ENCODE assay signal across 14 mouse cellular contexts in the genomic region with DNA sequence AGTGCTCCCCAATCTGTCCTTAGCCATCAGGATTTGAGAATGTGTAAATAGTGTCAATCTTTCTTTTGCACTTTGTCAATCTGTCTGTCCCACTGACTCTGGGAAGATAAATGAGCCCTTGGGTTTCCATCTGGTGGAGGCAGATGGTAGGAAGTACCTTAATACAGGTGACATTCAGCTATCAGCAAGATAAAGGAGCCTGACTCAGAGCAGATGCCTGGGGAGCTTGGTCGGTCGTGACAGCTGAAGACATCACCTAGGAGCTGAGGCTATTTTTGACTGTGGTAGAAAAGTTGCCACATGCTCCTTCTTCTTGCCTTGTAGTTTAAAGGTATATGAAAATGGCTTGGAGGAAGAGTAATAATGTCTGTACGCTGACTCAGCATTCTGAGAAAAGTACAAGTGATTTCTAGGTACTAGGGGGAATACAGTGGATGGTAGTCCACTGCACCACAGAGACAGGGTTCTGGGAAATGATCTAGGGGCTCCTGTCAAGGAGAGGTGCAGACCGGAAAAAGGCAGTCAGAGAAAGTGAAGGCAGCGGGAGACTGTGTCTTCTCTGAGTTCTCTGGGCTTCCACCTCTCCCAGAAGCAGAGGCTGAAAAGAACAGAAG.
"Had no signal": no experiment of that assay in that cellular context is flagged by ENCODE, and none has a peak within 500 bp of the region (broad histone marks: within the 10 kb centered on the region; RNA-seq: fewer than 3 reads in every experiment).

No protein-coding gene starts in this region.

- DNase-seq: kidney, adult 18-20 months; kidney, postnatal 14 days; lung, embryonic 14.5 days; lung, postnatal 10 days; lung, postnatal 4 days; midbrain, embryonic 14.5 days; right cerebral cortex, postnatal 4 days; spleen, adult 18-20 months; thymus, adult 18-20 months; thymus, postnatal 25 days had no signal

- H3K4me3 ChIP-seq: limb, embryonic 15.5 days; liver, embryonic 15.5 days; megakaryocyte, embryonic 14.5 days; neural tube, embryonic 12.5 days had no signal

- H3K36me3 ChIP-seq: limb, embryonic 15.5 days; liver, embryonic 15.5 days; neural tube, embryonic 12.5 days had no signal

- H3K9me3 ChIP-seq: limb, embryonic 15.5 days; liver, embryonic 15.5 days; neural tube, embryonic 12.5 days had no signal

- H3K27me3 ChIP-seq: limb, embryonic 15.5 days; neural tube, embryonic 12.5 days had no signal

- H3K4me2 ChIP-seq: limb, embryonic 15.5 days; liver, embryonic 15.5 days; lung, embryonic 14.5 days; neural tube, embryonic 12.5 days had no signal

- H3K9ac ChIP-seq: limb, embryonic 15.5 days; liver, embryonic 15.5 days; lung, embryonic 14.5 days; neural tube, embryonic 12.5 days had no signal

- H3K4me1 ChIP-seq: liver, embryonic 15.5 days had no signal

- H3K27ac ChIP-seq: limb, embryonic 15.5 days; liver, embryonic 15.5 days; neural tube, embryonic 12.5 days had no signal
